Mouse (Mus musculus) forebrain, embryonic 13.5 days (tissue): Measurements from ENCODE around the gene Prph. TPM values are rescaled to one million over a fixed set of nuclear protein-coding genes. Genes with fewer than 3 reads are reported as not detected.

ENCODE experiments used
- ATAC-seq: fragments of 200-750 bp; cut with Nextera tagmentation; 2 replicates; pipeline ENCODE4 v1.8.0; 2017
- H3K27ac ChIP-seq: fragments of 300-500 bp; sonication (generic); 2 replicates; pipeline ENCODE4 v1.5.1; 2015; ENCODE audit warnings: inconsistent platforms, mild to moderate bottlenecking, moderate library complexity
- H3K27me3 ChIP-seq: fragments of 300-500 bp; sonication (generic); 2 replicates; pipeline ENCODE4 v1.6.1; 2015; ENCODE audit warnings: mild to moderate bottlenecking, inconsistent platforms
- H3K36me3 ChIP-seq: fragments of 300-500 bp; sonication (generic); 2 replicates; pipeline ENCODE4 v1.6.1; 2015; ENCODE audit warnings: mild to moderate bottlenecking, inconsistent platforms; ENCODE audit not compliant: poor library complexity, severe bottlenecking
- H3K4me1 ChIP-seq: fragments of 300-500 bp; sonication (generic); 2 replicates; pipeline ENCODE4 v1.6.1; 2015; ENCODE audit warnings: inconsistent platforms
- H3K4me2 ChIP-seq: fragments of 300-500 bp; sonication (generic); 2 replicates; pipeline ENCODE4 v1.6.1; 2015; ENCODE audit warnings: inconsistent platforms, mild to moderate bottlenecking, moderate library complexity
- H3K4me3 ChIP-seq: fragments of 300-500 bp; sonication (generic); 2 replicates; pipeline ENCODE4 v1.5.1; 2015; ENCODE audit warnings: mild to moderate bottlenecking, inconsistent platforms
- H3K9ac ChIP-seq: fragments of 300-500 bp; sonication (generic); 2 replicates; pipeline ENCODE4 v1.6.1; 2015; ENCODE audit warnings: mild to moderate bottlenecking, inconsistent platforms
- H3K9me3 ChIP-seq: fragments of 300-500 bp; sonication (generic); replicated peaks from 2 replicates; pipeline ENCODE4 v1.6.1; 2016; ENCODE audit warnings: inconsistent platforms
- WGBS: fragments of 180-500 bp; shearing (Covaris S2); methylation state at CpG from one replicate; pipeline ENCODE4 v1.1.7; 2015; 5-methylcytosine and 5-hydroxymethylcytosine counted together
- polyA plus RNA-seq: library from polyadenylated mRNA; unstranded; fragments of >200 nt; fragmentation: Nextera tagmentation; extraction: Ambion mirVana; gene quantifications from 2 replicates; pipeline ENCODE4 v1.2.1, GENCODE M21; 2015

Prph gene
- polyA plus RNA-seq, 1 experiment from 2014 or later = 0.94 TPM

- no peak overlapping the region for H3K27ac ChIP-seq
- no peak overlapping the region for H3K4me2 ChIP-seq
- H3K27me3 ChIP-seq = peaks cover 49% of the 10 kb centered on the region
- H3K36me3 ChIP-seq = peaks cover 51% of the 10 kb centered on the region
- H3K9me3 ChIP-seq = no peaks in the 10 kb centered on the region
- WGBS = 92% methylated on average over 16 of the region's 16 CpGs
- no peak for ATAC-seq
- H3K4me3 ChIP-seq = no peak overlapping the region
- H3K9ac ChIP-seq = 0 out of 2 replicates have a peak overlapping the region, but pooled peaks have one; percentile 21
- peaks cover under 1% of the 10 kb centered on the region; the same call in 1 of the 2 replicates for H3K4me1 ChIP-seq
Observed at GRCm38 (mm10) chr15:99082840-99083239, 27.9 kb downstream of the Prph start.

- H3K4me2 ChIP-seq = no peak overlapping the region
- H3K27ac ChIP-seq = no peak overlapping the region
- peaks cover 47% of the 10 kb centered on the region for H3K36me3 ChIP-seq
- H3K4me3 ChIP-seq = no peak overlapping the region
- no peak overlapping the region for H3K9ac ChIP-seq
- peaks cover 53% of the 10 kb centered on the region for H3K27me3 ChIP-seq
- no peaks in the 10 kb centered on the region for H3K9me3 ChIP-seq
- peaks cover 5% of the 10 kb centered on the region for H3K4me1 ChIP-seq
- ATAC-seq = no peak
- WGBS = 70% methylated on average over 9 of the region's 9 CpGs
Observed at GRCm38 (mm10) chr15:99083258-99083657, 28.3 kb downstream of the Prph start.

- no peaks in the 10 kb centered on the region for H3K9me3 ChIP-seq
- no peak overlapping the region for H3K27ac ChIP-seq
- no peak overlapping the region for H3K4me3 ChIP-seq
- H3K4me1 ChIP-seq = peaks cover 12% of the 10 kb centered on the region
- no peak overlapping the region for H3K4me2 ChIP-seq
- peaks cover 40% of the 10 kb centered on the region for H3K36me3 ChIP-seq
- no peak for ATAC-seq
- peaks cover 60% of the 10 kb centered on the region for H3K27me3 ChIP-seq
- no peak overlapping the region for H3K9ac ChIP-seq
- WGBS = 6% methylated on average over 11 of the region's 11 CpGs
Observed at GRCm38 (mm10) chr15:99083867-99084557, 29.0 kb downstream of the Prph start.

DNA sequence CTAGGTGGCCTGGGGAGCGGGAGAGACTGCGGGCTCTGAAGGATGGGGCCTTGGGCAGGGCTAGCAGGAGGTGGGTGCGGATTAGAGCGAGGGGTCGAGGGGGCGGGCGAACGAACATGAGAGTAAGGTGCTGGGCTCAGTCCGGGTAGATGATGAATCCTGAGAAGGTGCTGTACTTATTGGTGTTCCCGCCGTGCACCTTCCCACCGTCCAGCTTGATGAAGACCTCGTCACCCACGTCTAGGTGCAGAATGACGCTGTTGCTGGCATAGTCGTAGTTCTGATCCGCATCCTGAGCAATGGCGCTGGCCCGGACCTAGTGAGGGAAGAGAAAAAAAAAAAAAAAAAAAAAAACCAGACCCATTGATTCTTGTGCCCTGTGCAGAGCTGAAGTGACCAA is 29.6 kb downstream of the Prph start:
- H3K36me3 ChIP-seq = peaks cover 37% of the 10 kb centered on the region
- no peak overlapping the region for H3K4me2 ChIP-seq
- H3K9me3 ChIP-seq = no peaks in the 10 kb centered on the region
- ATAC-seq = no peak
- H3K9ac ChIP-seq = no peak overlapping the region
- H3K27me3 ChIP-seq = peaks cover 66% of the 10 kb centered on the region
- H3K4me3 ChIP-seq = no peak overlapping the region
- H3K4me1 ChIP-seq = peaks cover 15% of the 10 kb centered on the region
- no peak overlapping the region for H3K27ac ChIP-seq
- 9% methylated on average over 19 of the region's 19 CpGs for WGBS

DNA sequence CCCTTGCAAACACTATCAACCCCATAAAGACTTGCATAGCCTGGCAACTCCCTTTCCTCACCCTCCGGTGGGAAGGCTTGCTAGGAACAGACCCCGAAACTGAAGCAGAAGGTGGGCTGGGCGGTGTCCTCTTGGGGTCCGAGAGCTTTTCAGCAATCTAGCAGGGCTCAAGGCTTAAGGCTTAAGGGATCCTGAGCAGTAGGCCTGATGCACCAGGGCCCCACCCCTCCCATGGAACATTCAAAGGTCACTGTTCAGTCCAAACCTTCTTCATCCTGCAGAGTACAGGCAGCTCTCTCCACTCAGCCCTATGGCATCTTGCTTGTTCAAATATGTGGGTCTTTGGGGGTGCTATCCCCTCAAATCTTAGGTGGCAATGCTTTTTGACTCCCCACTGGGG is 31.0 kb downstream of the Prph start:
- no peak for ATAC-seq
- WGBS = 79% methylated on average over 4 of the region's 4 CpGs
- Histone ChIP-seq H3K9me3 (no peaks in the 10 kb centered on the region), H3K27ac (no peak overlapping the region), H3K4me3 (no peak overlapping the region), H3K27me3 (peaks cover 80% of the 10 kb centered on the region), H3K4me1 (peaks cover 21% of the 10 kb centered on the region), H3K4me2 (no peak overlapping the region), H3K36me3 (peaks cover 28% of the 10 kb centered on the region), H3K9ac (no peak overlapping the region)

DNA sequence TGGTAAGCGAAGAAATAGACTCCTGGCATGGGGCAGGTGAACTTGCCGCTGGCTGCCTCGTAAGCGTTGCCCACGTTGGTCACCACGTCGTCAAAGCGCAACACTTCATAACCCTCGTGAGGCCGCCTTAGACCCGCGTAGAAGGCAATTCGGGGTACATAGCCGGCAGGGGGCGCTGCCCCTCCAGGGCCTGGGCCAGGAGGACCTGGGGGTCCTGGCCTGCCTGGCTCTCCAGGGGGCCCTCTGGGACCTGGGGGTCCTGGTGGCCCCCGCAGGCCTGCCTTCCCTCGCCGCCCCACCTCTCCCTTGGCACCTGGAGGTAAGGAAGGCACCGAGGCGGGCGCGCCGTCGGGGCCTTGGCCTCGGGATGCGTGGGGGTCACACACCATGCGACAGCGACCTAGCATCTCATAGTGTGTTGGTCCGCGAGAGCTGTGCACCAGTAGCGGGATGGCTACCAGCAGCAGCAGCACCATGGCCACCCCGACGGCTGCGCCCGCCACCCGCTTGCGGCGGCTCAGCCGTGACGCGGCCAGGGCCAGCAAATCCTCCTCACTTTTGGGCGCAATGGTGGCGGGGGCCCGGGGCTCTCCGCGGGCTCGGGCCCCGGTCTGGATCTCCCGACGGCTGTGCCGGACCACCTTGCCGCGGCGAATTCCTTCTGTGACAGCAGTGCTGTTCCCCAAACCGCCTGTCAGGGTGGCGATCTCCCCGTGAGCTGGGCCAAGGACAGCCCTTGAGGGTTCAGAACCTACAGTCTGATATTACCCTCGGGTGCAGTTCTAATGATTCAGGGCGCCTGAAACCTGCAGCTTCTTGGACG is 32.5 kb downstream of the Prph start, which contains the start of gene C1ql4:
Gene C1ql4 (minus strand): TSS at position 565 of the 823 bp plus-strand sequence.
- peaks cover 93% of the 10 kb centered on the region for H3K27me3 ChIP-seq
- H3K9ac ChIP-seq = peak within 1 kb of the TSS; percentile 48; the same call in 1 of the 2 replicates
- peak within 1 kb of the TSS; percentile 57 for H3K4me2 ChIP-seq
- no peaks in the 10 kb centered on the region for H3K9me3 ChIP-seq
- H3K4me1 ChIP-seq = peaks cover 27% of the 10 kb centered on the region
- H3K27ac ChIP-seq = no peak within 1 kb of the TSS
- peak within 1 kb of the TSS; percentile 29 for H3K4me3 ChIP-seq
- peak; percentile 17; the same call in 1 of the 2 replicates for ATAC-seq
- WGBS = 8% methylated on average over 58 of the region's 60 CpGs
- H3K36me3 ChIP-seq = peaks cover 13% of the 10 kb centered on the region

GRCm38 (mm10) chr15:99088292-99088691 is 33.3 kb downstream of the Prph start:
- H3K4me1 ChIP-seq = peaks cover 33% of the 10 kb centered on the region
- H3K4me3 ChIP-seq = peak overlapping the region; percentile 29
- under 1% methylated on average over 26 of the region's 27 CpGs for WGBS
- peak overlapping the region; percentile 48; the same call in 1 of the 2 replicates for H3K9ac ChIP-seq
- peaks cover 98% of the 10 kb centered on the region for H3K27me3 ChIP-seq
- ATAC-seq = peak; percentile 63; the same call in 1 of the 2 replicates
- no peaks in the 10 kb centered on the region for H3K9me3 ChIP-seq
- H3K4me2 ChIP-seq = peak overlapping the region; percentile 57
- H3K27ac ChIP-seq = no peak overlapping the region
- H3K36me3 ChIP-seq = peaks cover 5% of the 10 kb centered on the region; the same call in 1 of the 2 replicates

DNA sequence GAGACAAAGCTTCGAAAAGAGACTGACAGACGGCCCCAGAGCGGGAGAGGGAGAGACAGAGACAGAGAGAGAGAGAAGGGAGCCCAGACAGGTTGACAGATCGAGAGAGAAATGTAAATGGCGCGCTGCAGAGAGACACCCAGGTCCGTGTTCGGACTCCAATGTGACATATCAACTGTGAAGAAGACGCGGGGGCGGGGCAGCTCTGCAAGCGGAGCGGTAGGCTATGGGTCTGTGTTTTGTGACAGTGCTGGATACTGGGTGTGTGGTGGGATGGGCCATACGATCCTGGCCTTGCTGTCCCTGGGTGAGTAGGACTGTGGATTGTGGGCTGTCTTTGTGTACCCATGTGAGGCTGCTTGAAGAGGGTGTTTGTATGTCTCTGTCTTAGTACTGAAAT is 34.1 kb downstream of the Prph start:
- Histone ChIP-seq H3K27ac (no peak overlapping the region), H3K4me3 (no peak overlapping the region), H3K36me3 (no peaks in the 10 kb centered on the region), H3K4me2 (peak overlapping the region; percentile 12; the same call in 1 of the 2 replicates), H3K9me3 (no peaks in the 10 kb centered on the region), H3K4me1 (peaks cover 40% of the 10 kb centered on the region), H3K27me3 (peaks cover 91% of the 10 kb centered on the region), H3K9ac (no peak overlapping the region; the same call in 1 of the 2 replicates)
- ATAC-seq = no peak
- WGBS = 15% methylated on average over 14 of the region's 14 CpGs

DNA sequence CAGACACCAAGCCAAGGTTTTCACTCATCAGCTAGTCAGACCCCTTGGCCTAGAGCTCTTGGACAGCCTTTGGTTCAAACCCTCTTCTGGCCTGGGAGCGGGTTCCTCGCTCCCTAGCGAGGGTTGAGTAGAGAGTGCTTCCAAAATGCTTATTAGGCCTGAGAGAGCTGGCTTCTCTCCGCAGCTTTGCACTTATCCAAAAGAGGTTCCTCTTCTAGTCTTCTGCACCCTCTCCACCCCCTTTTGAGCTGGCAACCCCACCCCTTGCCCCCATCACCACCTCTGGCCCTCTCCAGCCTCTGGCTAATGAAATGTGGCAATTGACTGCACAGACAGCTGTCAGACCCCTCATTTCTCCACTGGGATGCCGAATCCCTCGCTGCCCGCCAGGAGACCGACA is 37.9 kb downstream of the Prph start, which contains the start of gene Dnajc22:
Gene Dnajc22 (plus strand): TSS at position 301 of the 400 bp plus-strand sequence.
- 28% methylated on average over 8 of the region's 8 CpGs for WGBS
- H3K9ac ChIP-seq = peak within 1 kb of the TSS; percentile 68
- H3K4me1 ChIP-seq = peaks cover 71% of the 10 kb centered on the region
- peaks cover 88% of the 10 kb centered on the region for H3K27me3 ChIP-seq
- H3K4me2 ChIP-seq = peak within 1 kb of the TSS; percentile 73
- H3K9me3 ChIP-seq = no peaks in the 10 kb centered on the region
- no peak for ATAC-seq
- H3K36me3 ChIP-seq = no peaks in the 10 kb centered on the region
- H3K27ac ChIP-seq = peak within 1 kb of the TSS; percentile 11
- H3K4me3 ChIP-seq = peak within 1 kb of the TSS; percentile 43

DNA sequence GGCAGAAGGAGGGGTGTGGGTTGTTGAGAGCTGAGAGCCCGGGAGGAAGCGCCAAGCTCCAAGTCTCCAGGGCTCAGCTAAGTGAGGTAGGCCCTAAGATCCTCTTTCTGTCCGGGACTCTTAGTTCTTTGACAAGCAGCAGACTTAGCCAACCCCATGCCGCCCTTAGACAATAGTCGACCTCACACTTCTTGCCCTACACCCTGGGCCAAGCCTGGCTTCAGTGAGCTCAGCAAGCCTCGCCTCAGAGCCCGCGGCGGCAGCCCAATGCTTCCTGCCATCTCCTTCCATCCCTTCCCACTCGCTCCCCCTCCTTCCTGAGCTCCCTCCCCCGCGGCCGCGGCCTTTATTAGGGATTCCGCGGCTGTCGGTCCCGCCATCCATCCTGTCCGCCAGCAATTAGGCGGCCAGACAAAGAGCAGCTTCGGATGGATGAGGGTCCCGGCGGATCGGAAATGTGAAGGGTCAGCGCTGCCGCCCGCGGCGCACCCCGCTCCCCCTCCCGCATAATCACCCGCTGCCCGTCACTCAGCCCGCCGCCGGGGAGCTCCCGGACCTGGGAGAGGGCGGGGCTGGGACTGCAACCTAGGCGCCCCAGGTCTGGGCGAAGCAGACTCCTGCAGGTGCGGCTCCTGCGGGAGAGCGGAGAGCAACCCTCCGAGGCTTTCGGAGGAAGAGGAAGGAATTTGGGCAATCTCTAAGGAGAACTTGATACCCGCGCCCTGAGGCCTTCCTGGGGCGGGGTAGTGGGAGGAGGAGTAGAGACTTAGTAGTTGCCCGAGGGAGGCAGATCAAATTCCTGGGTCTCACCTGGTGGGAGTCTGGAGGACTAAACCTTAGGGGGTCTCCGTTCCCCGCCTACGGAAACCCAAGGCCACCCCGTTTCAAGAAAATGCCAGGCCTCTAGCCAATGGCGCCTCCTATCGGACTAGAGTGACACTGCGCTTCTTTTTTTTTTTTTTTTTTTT is 38.6 kb downstream of the Prph start:
- Histone ChIP-seq H3K9ac (peak overlapping the region; percentile 68), H3K4me2 (peak overlapping the region; percentile 73), H3K4me1 (peaks cover 71% of the 10 kb centered on the region), H3K27ac (peak overlapping the region; percentile 11), H3K36me3 (no peaks in the 10 kb centered on the region), H3K27me3 (peaks cover 87% of the 10 kb centered on the region), H3K9me3 (no peaks in the 10 kb centered on the region), H3K4me3 (peak overlapping the region; percentile 43)
- ATAC-seq = peak; percentile 42; the same call in 1 of the 2 replicates
- WGBS = under 1% methylated on average over 51 of the region's 56 CpGs

DNA sequence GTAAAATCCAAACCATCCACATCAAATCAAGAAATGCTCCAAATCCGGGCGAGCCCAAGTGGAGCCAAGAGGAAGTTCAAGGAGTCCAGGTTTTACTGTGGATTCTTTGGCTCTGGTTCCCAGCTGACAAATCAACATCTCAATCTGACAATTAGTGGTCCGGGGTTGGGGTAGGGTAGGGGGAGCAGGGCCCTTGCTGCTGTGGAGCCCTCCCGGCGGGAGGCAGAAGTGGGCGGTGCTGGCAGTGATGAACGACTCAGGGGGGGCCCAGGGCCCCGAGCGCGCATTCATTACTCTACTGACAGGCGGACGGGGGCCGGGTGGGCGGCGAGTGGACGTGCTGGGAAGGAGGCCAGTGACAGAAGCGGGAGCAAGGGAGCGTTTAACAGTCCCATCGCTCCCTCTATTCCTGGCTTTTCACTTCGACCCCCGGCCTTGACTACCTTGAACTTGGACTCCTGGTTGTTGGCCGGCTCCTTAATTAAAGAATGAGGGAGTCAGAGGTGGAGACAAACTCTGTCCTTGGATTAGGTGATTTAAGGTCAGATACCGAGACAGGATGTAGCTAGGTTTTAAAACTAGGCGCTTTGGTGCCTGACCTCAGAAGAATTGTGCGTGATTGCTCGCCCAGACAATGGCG is 39.8 kb downstream of the Prph start:
- no peak overlapping the region for H3K27ac ChIP-seq
- peaks cover 86% of the 10 kb centered on the region for H3K27me3 ChIP-seq
- peaks cover 72% of the 10 kb centered on the region for H3K4me1 ChIP-seq
- H3K4me2 ChIP-seq = peak overlapping the region; percentile 39
- ATAC-seq = peak; percentile 41; the same call in 1 of the 2 replicates
- 0 out of 2 replicates have a peak overlapping the region, but pooled peaks have one; percentile 1 for H3K4me3 ChIP-seq
- WGBS = under 1% methylated on average over 25 of the region's 27 CpGs
- H3K36me3 ChIP-seq = no peaks in the 10 kb centered on the region
- H3K9ac ChIP-seq = no peak overlapping the region
- no peaks in the 10 kb centered on the region for H3K9me3 ChIP-seq
